Mouse (Mus musculus) hindbrain, embryonic 13.5 days (tissue): ENCODE measurements around the gene Map3k4. TPM values are rescaled to one million over a fixed set of nuclear protein-coding genes. Genes with fewer than 3 reads are reported as not detected.

Experiments
- ATAC-seq: fragments of 200-750 bp; cut with Nextera tagmentation; 2 replicates; pipeline ENCODE4 v1.8.0; 2017; ENCODE audit warnings: moderate TSS enrichment; ENCODE audit not compliant: low FRiP score
- H3K27ac ChIP-seq: fragments of 300-500 bp; sonication (generic); 2 replicates; pipeline ENCODE4 v1.5.1; 2015; ENCODE audit warnings: inconsistent platforms, mild to moderate bottlenecking, moderate library complexity
- H3K27me3 ChIP-seq: fragments of 300-500 bp; sonication (generic); 2 replicates; pipeline ENCODE4 v1.6.1; 2015; ENCODE audit warnings: mild to moderate bottlenecking, inconsistent platforms
- H3K36me3 ChIP-seq: fragments of 300-500 bp; sonication (generic); 2 replicates; pipeline ENCODE4 v1.6.1; 2015; ENCODE audit warnings: mild to moderate bottlenecking, inconsistent platforms
- H3K4me1 ChIP-seq: fragments of 300-500 bp; sonication (generic); replicated peaks from 2 replicates; pipeline ENCODE4 v1.6.1; 2015; ENCODE audit warnings: inconsistent platforms
- H3K4me2 ChIP-seq: fragments of 300-500 bp; sonication (generic); 2 replicates; pipeline ENCODE4 v1.6.1; 2015; ENCODE audit warnings: inconsistent platforms, mild to moderate bottlenecking, moderate library complexity
- H3K4me3 ChIP-seq: fragments of 300-500 bp; sonication (generic); 2 replicates; pipeline ENCODE4 v1.5.1; 2015; ENCODE audit warnings: mild to moderate bottlenecking, inconsistent platforms
- H3K9ac ChIP-seq: fragments of 300-500 bp; sonication (generic); 2 replicates; pipeline ENCODE4 v1.6.1; 2015; ENCODE audit warnings: mild to moderate bottlenecking, inconsistent platforms
- H3K9me3 ChIP-seq: fragments of 300-500 bp; sonication (generic); 2 replicates; pipeline ENCODE4 v1.6.1; 2016; ENCODE audit warnings: inconsistent platforms
- WGBS: fragments of 180-500 bp; shearing (Covaris S2); methylation state at CpG from one replicate; pipeline ENCODE4 v1.1.7; 2015; 5-methylcytosine and 5-hydroxymethylcytosine counted together
- polyA plus RNA-seq: library from polyadenylated mRNA; unstranded; fragments of >200 nt; fragmentation: Nextera tagmentation; extraction: Ambion mirVana; gene quantifications from 2 replicates; pipeline ENCODE4 v1.2.1, GENCODE M21; 2015

Gene Map3k4
- polyA plus RNA-seq, 1 experiment from 2014 or later, result 41.1 TPM

- Histone ChIP-seq H3K27me3 (no peaks in the 10 kb centered on the region), H3K9me3 (no peaks in the 10 kb centered on the region), H3K27ac (no peak overlapping the region), H3K9ac (no peak overlapping the region), H3K4me2 (no peak overlapping the region), H3K36me3 (peaks cover 44% of the 10 kb centered on the region), H3K4me3 (no peak overlapping the region), H3K4me1 (peaks cover 24% of the 10 kb centered on the region)
- no peak for ATAC-seq
- 94% methylated on average over 8 of the region's 8 CpGs for WGBS
These were observed 55.7 kb downstream of the Map3k4 start for GRCm38 (mm10) chr17:12262851-12263250.

GRCm38 (mm10) chr17:12261887-12262286 is 56.7 kb downstream of the Map3k4 start:
- Histone ChIP-seq H3K4me3 (no peak overlapping the region), H3K9me3 (no peaks in the 10 kb centered on the region), H3K9ac (no peak overlapping the region), H3K4me1 (peaks cover 16% of the 10 kb centered on the region), H3K36me3 (peaks cover 53% of the 10 kb centered on the region), H3K27me3 (no peaks in the 10 kb centered on the region), H3K27ac (no peak overlapping the region), H3K4me2 (no peak overlapping the region)
- ATAC-seq, result peak; percentile 41; the same call in 1 of the 2 replicates
- WGBS, result 80% methylated on average over 2 of the region's 2 CpGs

GRCm38 (mm10) chr17:12261376-12261775 is 57.2 kb downstream of the Map3k4 start:
- 88% methylated on average over 7 of the region's 7 CpGs for WGBS
- H3K36me3 ChIP-seq, result peaks cover 58% of the 10 kb centered on the region
- peaks cover 11% of the 10 kb centered on the region for H3K4me1 ChIP-seq
- ATAC-seq, result no peak
- H3K27ac ChIP-seq, result no peak overlapping the region
- H3K9me3 ChIP-seq, result no peaks in the 10 kb centered on the region
- H3K9ac ChIP-seq, result no peak overlapping the region
- no peaks in the 10 kb centered on the region for H3K27me3 ChIP-seq
- no peak overlapping the region for H3K4me2 ChIP-seq
- H3K4me3 ChIP-seq, result no peak overlapping the region

GRCm38 (mm10) chr17:12259957-12260356 is 58.6 kb downstream of the Map3k4 start:
- H3K27me3 ChIP-seq, result no peaks in the 10 kb centered on the region
- H3K4me1 ChIP-seq, result no peaks in the 10 kb centered on the region
- peaks cover 73% of the 10 kb centered on the region for H3K36me3 ChIP-seq
- no peak overlapping the region for H3K27ac ChIP-seq
- H3K4me3 ChIP-seq, result no peak overlapping the region
- H3K9me3 ChIP-seq, result no peaks in the 10 kb centered on the region
- no peak overlapping the region for H3K4me2 ChIP-seq
- no peak for ATAC-seq
- 90% methylated on average over 8 of the region's 8 CpGs for WGBS
- no peak overlapping the region for H3K9ac ChIP-seq

GRCm38 (mm10) chr17:12258517-12258916 is 60.1 kb downstream of the Map3k4 start:
- ATAC-seq, result no peak
- H3K27me3 ChIP-seq, result no peaks in the 10 kb centered on the region

GRCm38 (mm10) chr17:12256142-12256541 is 62.5 kb downstream of the Map3k4 start:
- H3K27me3 ChIP-seq, result no peaks in the 10 kb centered on the region
- no peak for ATAC-seq
- no peak overlapping the region for H3K4me3 ChIP-seq
- H3K4me2 ChIP-seq, result no peak overlapping the region
- H3K27ac ChIP-seq, result no peak overlapping the region
- no peaks in the 10 kb centered on the region for H3K4me1 ChIP-seq
- no peak overlapping the region for H3K9ac ChIP-seq
- WGBS, result 98% methylated on average over 11 of the region's 11 CpGs
- peaks cover 13% of the 10 kb centered on the region for H3K9me3 ChIP-seq
- H3K36me3 ChIP-seq, result peaks cover 92% of the 10 kb centered on the region

More at GRCm38 (mm10) chr17:12258517-12258916, 60.1 kb downstream of the Map3k4 start:
- H3K9me3 ChIP-seq, result no peaks in the 10 kb centered on the region
- H3K27ac ChIP-seq, result no peak overlapping the region
- peaks cover 81% of the 10 kb centered on the region for H3K36me3 ChIP-seq
- WGBS, result 80% methylated on average over 6 of the region's 6 CpGs
- no peak overlapping the region for H3K4me3 ChIP-seq
- H3K9ac ChIP-seq, result no peak overlapping the region
- no peak overlapping the region for H3K4me2 ChIP-seq
- no peaks in the 10 kb centered on the region for H3K4me1 ChIP-seq

GRCm38 (mm10) chr17:12250581-12250980 is 68.0 kb downstream of the Map3k4 start:
- Histone ChIP-seq H3K27ac (no peak overlapping the region), H3K4me2 (no peak overlapping the region), H3K27me3 (no peaks in the 10 kb centered on the region), H3K9me3 (peaks cover 19% of the 10 kb centered on the region), H3K36me3 (peaks cover 86% of the 10 kb centered on the region), H3K4me1 (no peaks in the 10 kb centered on the region), H3K9ac (no peak overlapping the region), H3K4me3 (no peak overlapping the region)
- WGBS, result 95% methylated on average over 9 of the region's 9 CpGs
- no peak for ATAC-seq

- H3K4me1 ChIP-seq, result no peaks in the 10 kb centered on the region
- no peak overlapping the region for H3K4me2 ChIP-seq
- H3K9me3 ChIP-seq, result peaks cover 19% of the 10 kb centered on the region
- H3K9ac ChIP-seq, result no peak overlapping the region
- peaks cover 83% of the 10 kb centered on the region for H3K36me3 ChIP-seq
- 97% methylated on average over 19 of the region's 19 CpGs for WGBS
- no peak for ATAC-seq
- no peaks in the 10 kb centered on the region for H3K27me3 ChIP-seq
- H3K4me3 ChIP-seq, result no peak overlapping the region
- no peak overlapping the region for H3K27ac ChIP-seq
These were observed 68.7 kb downstream of the Map3k4 start for GRCm38 (mm10) chr17:12249783-12250504.

- H3K27me3 ChIP-seq, result no peaks in the 10 kb centered on the region
- ATAC-seq, result no peak
These were observed 77.9 kb downstream of the Map3k4 start for GRCm38 (mm10) chr17:12240701-12241100.

GRCm38 (mm10) chr17:12232724-12233123 is 85.9 kb downstream of the Map3k4 start:
- ATAC-seq, result no peak
- Histone ChIP-seq H3K9me3 (no peaks in the 10 kb centered on the region), H3K4me1 (0 out of 2 replicates have a peak, but pooled peaks cover 6% of the 10 kb centered on the region), H3K27me3 (no peaks in the 10 kb centered on the region), H3K9ac (no peak overlapping the region), H3K36me3 (peaks cover 96% of the 10 kb centered on the region), H3K4me3 (no peak overlapping the region), H3K4me2 (no peak overlapping the region), H3K27ac (no peak overlapping the region)
- 98% methylated on average over 6 of the region's 6 CpGs for whole genome bisulfite sequencing

More at GRCm38 (mm10) chr17:12240701-12241100, 77.9 kb downstream of the Map3k4 start:
- H3K4me1 ChIP-seq, result no peaks in the 10 kb centered on the region
- H3K36me3 ChIP-seq, result peaks cover 70% of the 10 kb centered on the region
- no peaks in the 10 kb centered on the region for H3K9me3 ChIP-seq
- H3K9ac ChIP-seq, result no peak overlapping the region
- no peak overlapping the region for H3K27ac ChIP-seq
- no peak overlapping the region for H3K4me3 ChIP-seq
- WGBS, result 85% methylated on average over 3 of the region's 3 CpGs
- no peak overlapping the region for H3K4me2 ChIP-seq

GRCm38 (mm10) chr17:12231087-12231486 is 87.5 kb downstream of the Map3k4 start:
- ATAC-seq, result no peak
- no peak overlapping the region for H3K27ac ChIP-seq
- H3K9ac ChIP-seq, result no peak overlapping the region
- no peak overlapping the region for H3K4me2 ChIP-seq
- H3K4me3 ChIP-seq, result no peak overlapping the region
- H3K9me3 ChIP-seq, result no peaks in the 10 kb centered on the region
- 91% methylated on average over 7 of the region's 7 CpGs for WGBS
- no peaks in the 10 kb centered on the region for H3K27me3 ChIP-seq
- peaks cover 93% of the 10 kb centered on the region for H3K36me3 ChIP-seq
- H3K4me1 ChIP-seq, result 0 out of 2 replicates have a peak, but pooled peaks cover 6% of the 10 kb centered on the region

GRCm38 (mm10) chr17:12230167-12230566 is 88.4 kb downstream of the Map3k4 start:
- Histone ChIP-seq H3K27ac (peak overlapping the region; percentile 23; the same call in 1 of the 2 replicates), H3K36me3 (peaks cover 87% of the 10 kb centered on the region), H3K27me3 (no peaks in the 10 kb centered on the region), H3K9me3 (no peaks in the 10 kb centered on the region), H3K9ac (no peak overlapping the region), H3K4me2 (no peak overlapping the region), H3K4me1 (0 out of 2 replicates have a peak, but pooled peaks cover 6% of the 10 kb centered on the region), H3K4me3 (no peak overlapping the region)
- peak; percentile 27; the same call in 1 of the 2 replicates for ATAC-seq
- 75% methylated on average over 6 of the region's 6 CpGs for WGBS

GRCm38 (mm10) chr17:12229756-12230155 is 88.8 kb downstream of the Map3k4 start:
- 0 out of 2 replicates have a peak, but pooled peaks cover 6% of the 10 kb centered on the region for H3K4me1 ChIP-seq
- peaks cover 85% of the 10 kb centered on the region for H3K36me3 ChIP-seq
- H3K9ac ChIP-seq, result no peak overlapping the region
- peak overlapping the region; percentile 23; the same call in 1 of the 2 replicates for H3K27ac ChIP-seq
- no peaks in the 10 kb centered on the region for H3K9me3 ChIP-seq
- H3K4me3 ChIP-seq, result no peak overlapping the region
- H3K4me2 ChIP-seq, result no peak overlapping the region
- 91% methylated on average over 9 of the region's 9 CpGs for WGBS
- H3K27me3 ChIP-seq, result no peaks in the 10 kb centered on the region
- no peak for ATAC-seq
